Mouse (Mus musculus) thymus, adult 2 months (tissue): ENCODE measurements around the gene Arl15. TPM values are rescaled to one million over a fixed set of nuclear protein-coding genes. Genes with fewer than 3 reads are reported as not detected.

ENCODE experiments used
- DNase-seq: peaks from one replicate; pipeline ENCODE4 v3.0.0; 2021
- H3K27ac ChIP-seq: fragments of 200-500 bp; 2 replicates; pipeline ENCODE4 v1.5.1; 2012; ENCODE audit warnings: low read length, control low read depth; ENCODE audit not compliant: control insufficient read depth, insufficient read depth
- H3K27me3 ChIP-seq: fragments of 200-500 bp; 2 replicates; pipeline ENCODE4 v1.6.1; 2012; ENCODE audit warnings: mild to moderate bottlenecking, low read length, moderate library complexity, mixed read lengths; ENCODE audit not compliant: control insufficient read depth, insufficient read depth
- H3K36me3 ChIP-seq: fragments of 200-500 bp; 2 replicates; pipeline ENCODE4 v1.6.1; 2012; ENCODE audit warnings: mild to moderate bottlenecking, low read length, moderate library complexity; ENCODE audit not compliant: control insufficient read depth, insufficient read depth
- H3K4me1 ChIP-seq: fragments of 200-500 bp; replicated peaks from 2 replicates; pipeline ENCODE4 v1.6.1; 2012; ENCODE audit warnings: low read length; ENCODE audit not compliant: control insufficient read depth, insufficient read depth
- H3K4me3 ChIP-seq: fragments of 200-500 bp; 2 replicates; pipeline ENCODE4 v1.5.1; 2012; ENCODE audit warnings: mild to moderate bottlenecking, low read length, control low read depth, moderate library complexity; ENCODE audit not compliant: control insufficient read depth, insufficient read depth
- CTCF ChIP-seq: fragments of 200-500 bp; IDR thresholded peaks from 2 replicates; pipeline ENCODE4 v1.5.1; 2012; ENCODE audit warnings: mild to moderate bottlenecking, control low read depth, low read length, moderate library complexity, borderline replicate concordance; ENCODE audit not compliant: control insufficient read depth, poor library complexity, insufficient read depth; ENCODE audit errors: extremely low read depth
- POLR2A ChIP-seq: fragments of 200-500 bp; IDR thresholded peaks from 2 replicates; pipeline ENCODE4 v1.6.1; 2012; ENCODE audit warnings: mild to moderate bottlenecking, low read length, control low read depth, moderate library complexity; ENCODE audit not compliant: control insufficient read depth, poor library complexity, insufficient read depth; ENCODE audit errors: extremely low read depth
- WGBS: fragments of 180-500 bp; shearing (Covaris S2); methylation state at CpG from one replicate; pipeline ENCODE4 v1.1.7; 2018; 5-methylcytosine and 5-hydroxymethylcytosine counted together
- polyA plus RNA-seq: library from polyadenylated mRNA; depleted of rRNA; stranded (reverse); fragments of >200 nt; gene quantifications from 2 replicates; pipeline ENCODE4 v1.2.3, GENCODE M21; 2012

Arl15 gene
- polyA plus RNA-seq, 1 experiment: 4.9 TPM

GRCm38 (mm10) chr13:113940151-113940550 lies 145.8 kb downstream of the Arl15 start:
- no peaks in the 10 kb centered on the region for H3K27me3 ChIP-seq
- 98% methylated on average over 7 of the region's 7 CpGs for WGBS
- no peak overlapping the region for H3K4me3 ChIP-seq
- no peaks in the 10 kb centered on the region for H3K36me3 ChIP-seq
- H3K27ac ChIP-seq: no peak overlapping the region
- H3K4me1 ChIP-seq: no peaks in the 10 kb centered on the region
- TF ChIP-seq POLR2A (no peak), CTCF (no peak)
- no peak for DNase-seq

DNA sequence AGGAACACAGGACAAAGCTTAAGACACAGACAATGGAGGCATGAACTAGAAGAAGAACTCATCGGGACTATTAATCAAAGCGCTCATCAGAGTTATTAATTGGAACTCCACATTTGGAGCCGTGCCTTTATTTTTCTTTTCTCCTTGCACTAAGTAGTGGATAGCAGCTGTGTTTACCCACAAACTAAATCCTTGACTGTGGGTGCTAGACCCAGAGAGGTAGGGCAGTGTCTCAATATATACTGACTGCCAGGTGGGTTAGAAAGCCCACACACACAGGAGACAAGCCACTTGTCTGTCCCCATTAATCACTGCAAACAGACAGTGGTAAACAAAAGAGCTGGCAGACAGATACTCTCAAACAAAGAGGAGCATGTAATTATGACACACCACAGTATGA lies 147.6 kb downstream of the Arl15 start:
- Histone ChIP-seq H3K4me1 (no peaks in the 10 kb centered on the region), H3K27me3 (no peaks in the 10 kb centered on the region), H3K27ac (no peak overlapping the region), H3K4me3 (no peak overlapping the region), H3K36me3 (no peaks in the 10 kb centered on the region)
- TF ChIP-seq POLR2A (no peak), CTCF (no peak)
- WGBS: 98% methylated on average over 3 of the region's 3 CpGs
- no peak for DNase-seq

GRCm38 (mm10) chr13:113947546-113947945 lies 153.2 kb downstream of the Arl15 start:
- WGBS: 91% methylated on average over 4 of the region's 4 CpGs
- no peaks in the 10 kb centered on the region for H3K27me3 ChIP-seq
- no peak overlapping the region for H3K4me3 ChIP-seq
- H3K36me3 ChIP-seq: no peaks in the 10 kb centered on the region
- H3K27ac ChIP-seq: no peak overlapping the region
- no peak for TF ChIP-seq CTCF
- TF ChIP-seq POLR2A: no peak
- H3K4me1 ChIP-seq: no peaks in the 10 kb centered on the region
- no peak for DNase-seq

DNA sequence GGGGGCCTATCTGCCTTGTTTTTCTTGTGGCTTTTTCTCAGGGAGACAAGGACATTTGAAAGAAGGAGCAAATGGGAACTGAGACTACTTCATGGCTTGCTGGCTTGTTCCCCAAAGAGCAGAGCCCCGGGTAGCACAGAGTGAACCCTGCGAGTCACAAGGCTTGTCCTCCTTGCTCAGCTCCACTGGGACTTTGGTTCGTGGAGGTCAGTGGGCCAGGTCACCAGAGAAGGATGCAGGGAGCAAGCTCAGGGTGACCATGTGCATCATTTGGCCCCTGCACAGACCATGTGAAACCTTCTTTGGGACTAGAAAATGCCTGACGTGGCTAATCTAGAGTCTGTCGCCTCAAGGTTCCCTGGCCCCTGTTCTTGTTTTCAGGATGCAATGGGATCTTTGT lies 155.4 kb downstream of the Arl15 start:
- H3K4me1 ChIP-seq: no peaks in the 10 kb centered on the region
- no peak overlapping the region for H3K4me3 ChIP-seq
- TF ChIP-seq CTCF: no peak
- no peak for TF ChIP-seq POLR2A
- no peak overlapping the region for H3K27ac ChIP-seq
- no peak for DNase-seq
- WGBS: 92% methylated on average over 5 of the region's 5 CpGs
- H3K36me3 ChIP-seq: no peaks in the 10 kb centered on the region
- H3K27me3 ChIP-seq: no peaks in the 10 kb centered on the region

DNA sequence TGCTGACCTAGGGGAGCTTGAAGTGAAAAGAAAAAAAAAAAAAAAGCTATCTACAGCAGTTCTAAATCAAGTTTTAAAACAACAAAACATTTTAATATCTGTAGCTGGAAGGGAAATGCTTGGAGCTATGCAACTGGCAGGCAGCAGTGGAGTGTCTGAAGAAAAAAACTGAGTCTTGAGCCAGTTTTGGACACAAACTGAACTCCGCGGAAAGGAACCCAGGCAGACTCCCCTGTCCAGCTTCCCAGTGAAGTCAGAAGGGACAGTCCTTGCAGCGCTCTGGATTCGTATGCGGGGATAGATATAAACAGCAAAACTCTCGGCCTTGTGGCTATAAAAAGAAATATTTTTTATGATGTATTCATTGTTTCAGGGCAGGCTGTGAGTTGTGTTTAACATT lies 155.8 kb downstream of the Arl15 start:
- H3K4me3 ChIP-seq: no peak overlapping the region
- TF ChIP-seq CTCF: no peak
- TF ChIP-seq POLR2A: no peak
- H3K27ac ChIP-seq: no peak overlapping the region
- H3K36me3 ChIP-seq: no peaks in the 10 kb centered on the region
- no peaks in the 10 kb centered on the region for H3K27me3 ChIP-seq
- WGBS: 94% methylated on average over 6 of the region's 6 CpGs
- DNase-seq: no peak
- H3K4me1 ChIP-seq: no peaks in the 10 kb centered on the region

DNA sequence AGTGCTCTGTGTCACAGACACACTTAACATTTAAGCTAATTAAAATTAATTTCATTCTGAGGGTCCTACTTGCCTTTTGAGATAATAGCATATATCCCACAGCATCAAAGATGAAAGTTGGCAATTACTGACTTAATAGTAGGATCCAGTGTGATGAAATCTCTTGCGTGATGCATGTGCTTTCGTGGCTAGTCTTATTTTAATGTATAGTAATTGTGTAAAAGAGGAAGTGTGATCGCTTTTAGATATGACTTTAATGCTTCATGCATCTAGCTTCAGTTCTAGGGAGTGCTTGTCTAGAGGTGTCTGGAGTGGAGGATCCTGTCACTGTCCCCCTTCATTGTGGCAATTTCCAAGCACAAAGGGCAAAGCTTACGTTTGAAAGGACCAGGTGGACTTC lies 163.1 kb downstream of the Arl15 start:
- DNase-seq: no peak
- TF ChIP-seq POLR2A: no peak
- no peak for TF ChIP-seq CTCF
- Histone ChIP-seq H3K4me1 (no peaks in the 10 kb centered on the region), H3K36me3 (no peaks in the 10 kb centered on the region), H3K4me3 (no peak overlapping the region), H3K27ac (no peak overlapping the region), H3K27me3 (no peaks in the 10 kb centered on the region)
- 57% methylated on average over 4 of the region's 4 CpGs for WGBS

DNA sequence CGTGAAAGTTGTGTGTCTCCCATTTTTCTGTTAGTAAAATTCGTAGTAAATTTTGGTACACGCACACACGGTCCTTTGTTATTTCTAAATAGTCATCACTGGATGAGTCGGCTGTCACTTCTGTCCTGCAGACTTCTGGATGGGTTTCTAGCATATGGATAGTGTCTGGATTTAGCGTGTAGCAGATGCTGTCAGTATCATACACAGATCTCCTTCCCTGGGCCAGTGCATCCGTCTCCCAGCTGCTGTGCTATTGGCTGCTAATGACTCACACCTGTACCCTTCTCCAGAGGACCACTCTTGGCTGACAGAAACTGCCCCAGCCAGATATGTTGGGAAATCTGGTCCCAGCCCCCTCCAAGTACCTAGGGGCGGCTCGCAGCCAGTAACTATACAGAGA lies 170.6 kb downstream of the Arl15 start:
- 96% methylated on average over 9 of the region's 9 CpGs for WGBS
- no peak overlapping the region for H3K27ac ChIP-seq
- no peak for DNase-seq
- no peaks in the 10 kb centered on the region for H3K4me1 ChIP-seq
- H3K27me3 ChIP-seq: no peaks in the 10 kb centered on the region
- TF ChIP-seq POLR2A (no peak), CTCF (no peak)
- no peak overlapping the region for H3K4me3 ChIP-seq
- 0 out of 2 replicates have a peak, but pooled peaks cover 6% of the 10 kb centered on the region for H3K36me3 ChIP-seq

- no peak overlapping the region for H3K4me3 ChIP-seq
- no peaks in the 10 kb centered on the region for H3K27me3 ChIP-seq
- H3K36me3 ChIP-seq: 0 out of 2 replicates have a peak, but pooled peaks cover 6% of the 10 kb centered on the region
- whole genome bisulfite sequencing: 84% methylated on average over 5 of the region's 5 CpGs
- no peak for DNase-seq
- H3K27ac ChIP-seq: no peak overlapping the region
- TF ChIP-seq CTCF (no peak), POLR2A (no peak)
- H3K4me1 ChIP-seq: no peaks in the 10 kb centered on the region
These were observed 176.4 kb downstream of the Arl15 start for GRCm38 (mm10) chr13:113970706-113971105.
